Mouse (Mus musculus): Measurements from ENCODE around the gene Treml1.

DNA sequence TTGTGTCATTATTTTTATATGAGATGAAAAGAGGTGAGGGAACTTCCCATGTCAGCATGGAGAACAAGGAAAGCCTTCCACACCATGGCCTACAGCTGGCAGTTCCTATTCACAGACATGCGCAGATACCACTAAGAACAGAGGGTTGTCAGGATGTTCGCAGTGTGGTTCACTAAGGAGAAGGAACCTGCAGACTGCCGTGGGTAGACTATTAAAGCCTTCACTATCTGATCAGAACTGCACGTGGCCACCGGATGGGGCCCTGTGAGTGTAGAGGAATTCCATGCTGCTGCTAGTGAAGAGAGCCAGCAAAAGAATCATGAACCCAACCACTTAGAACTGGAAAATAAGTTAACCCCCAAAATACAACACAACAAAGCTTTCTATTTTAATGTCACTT is 29.7 kb downstream of the Treml1 start:
- TF ChIP-seq CHD2 (IDR thresholded peaks at IDR 0.05; ENCODE audit: low read depth, low read length) (no peak), MAFK (IDR thresholded peaks at IDR 0.05; ENCODE audit: insufficient read depth, low read depth, low read length) (no peak), ZNF384 (IDR thresholded peaks at IDR 0.05; ENCODE audit: low read depth, low read length) (no peak), HCFC1 (IDR thresholded peaks at IDR 0.05; ENCODE audit: borderline replicate concordance, insufficient read depth, low read length) (no peak), ZC3H11A (IDR thresholded peaks at IDR 0.05; ENCODE audit: borderline replicate concordance, low read depth, low read length) (no peak)
